Mouse (Mus musculus) cortical plate, adult 2 months (tissue): Measurements from ENCODE around the gene Adam11. TPM values are rescaled to one million over a fixed set of nuclear protein-coding genes. Genes with fewer than 3 reads are reported as not detected.

Experiments used
- H3K27ac ChIP-seq: fragments of 200-500 bp; 2 replicates; pipeline ENCODE4 v1.5.1; 2012; ENCODE audit warnings: low read length, control low read depth, inconsistent platforms; ENCODE audit not compliant: insufficient read depth
- H3K4me1 ChIP-seq: fragments of 200-500 bp; 2 replicates; pipeline ENCODE4 v1.6.1; 2011; ENCODE audit warnings: low read length; ENCODE audit not compliant: control insufficient read depth, insufficient read depth
- H3K4me3 ChIP-seq: fragments of 200-500 bp; 2 replicates; pipeline ENCODE4 v1.5.1; 2011; ENCODE audit warnings: mild to moderate bottlenecking, low read length, control low read depth; ENCODE audit not compliant: insufficient read depth
- CTCF ChIP-seq: fragments of 200-500 bp; IDR thresholded peaks from 2 replicates; pipeline ENCODE4 v1.5.1; 2011; ENCODE audit warnings: mild to moderate bottlenecking, control low read depth, low read length; ENCODE audit not compliant: insufficient read depth; ENCODE audit errors: extremely low read depth
- POLR2A ChIP-seq: fragments of 200-500 bp; IDR thresholded peaks from 2 replicates; pipeline ENCODE4 v1.6.1; 2011; ENCODE audit warnings: mild to moderate bottlenecking, low read length, control low read depth; ENCODE audit not compliant: insufficient read depth; ENCODE audit errors: extremely low read depth
- polyA plus RNA-seq: library from polyadenylated mRNA; depleted of rRNA; stranded (reverse); fragments of >200 nt; gene quantifications from 2 replicates; pipeline ENCODE4 v1.2.3, GENCODE M21; 2012

The Adam11 gene
- polyA plus RNA-seq, 1 experiment: 101 TPM

- H3K4me1 ChIP-seq: peaks cover 2% of the 10 kb centered on the region; the same call in 1 of the 2 replicates
- no peak overlapping the region for H3K4me3 ChIP-seq
- TF ChIP-seq CTCF: no peak
- no peak for TF ChIP-seq POLR2A
- H3K27ac ChIP-seq: no peak overlapping the region
Observed at GRCm38 (mm10) chr11:102738046-102738445, 23.2 kb upstream of the Adam11 start.

- Histone ChIP-seq H3K4me1 (peaks cover 2% of the 10 kb centered on the region; the same call in 1 of the 2 replicates), H3K4me3 (peak overlapping the region; percentile 4; the same call in 1 of the 2 replicates), H3K27ac (no peak overlapping the region)
- TF ChIP-seq CTCF (peak; percentile 77), POLR2A (no peak)
Observed at GRCm38 (mm10) chr11:102739278-102739966, 21.8 kb upstream of the Adam11 start.

GRCm38 (mm10) chr11:102740634-102741033, 20.6 kb upstream of the Adam11 start:
- Histone ChIP-seq H3K4me3 (no peak overlapping the region), H3K4me1 (peaks cover 2% of the 10 kb centered on the region; the same call in 1 of the 2 replicates), H3K27ac (no peak overlapping the region)
- TF ChIP-seq POLR2A (no peak), CTCF (no peak)

GRCm38 (mm10) chr11:102741129-102741950, 19.9 kb upstream of the Adam11 start:
- peaks cover 2% of the 10 kb centered on the region; the same call in 1 of the 2 replicates for H3K4me1 ChIP-seq
- no peak overlapping the region for H3K27ac ChIP-seq
- TF ChIP-seq CTCF (no peak), POLR2A (no peak)
- no peak overlapping the region for H3K4me3 ChIP-seq

- Histone ChIP-seq H3K27ac (no peak overlapping the region), H3K4me3 (no peak overlapping the region), H3K4me1 (peaks cover 2% of the 10 kb centered on the region; the same call in 1 of the 2 replicates)
- TF ChIP-seq CTCF (no peak), POLR2A (no peak)
Observed at GRCm38 (mm10) chr11:102742066-102742465, 19.2 kb upstream of the Adam11 start.

- no peak for TF ChIP-seq POLR2A
- TF ChIP-seq CTCF: no peak
- Histone ChIP-seq H3K27ac (no peak overlapping the region), H3K4me3 (no peak overlapping the region), H3K4me1 (peaks cover 2% of the 10 kb centered on the region; the same call in 1 of the 2 replicates)
Observed at GRCm38 (mm10) chr11:102742843-102743242, 18.4 kb upstream of the Adam11 start.

GRCm38 (mm10) chr11:102744746-102745145, 16.5 kb upstream of the Adam11 start:
- Histone ChIP-seq H3K4me3 (no peak overlapping the region), H3K4me1 (no peaks in the 10 kb centered on the region), H3K27ac (no peak overlapping the region)
- no peak for TF ChIP-seq CTCF
- TF ChIP-seq POLR2A: no peak

GRCm38 (mm10) chr11:102747866-102748265, 13.4 kb upstream of the Adam11 start:
- 0 out of 2 replicates have a peak, but pooled peaks cover 2% of the 10 kb centered on the region for H3K4me1 ChIP-seq
- no peak overlapping the region for H3K4me3 ChIP-seq
- TF ChIP-seq CTCF (no peak), POLR2A (no peak)
- H3K27ac ChIP-seq: no peak overlapping the region

- Histone ChIP-seq H3K27ac (no peak overlapping the region), H3K4me1 (peaks cover 2% of the 10 kb centered on the region; the same call in 1 of the 2 replicates), H3K4me3 (no peak overlapping the region)
- no peak for TF ChIP-seq POLR2A
- TF ChIP-seq CTCF: no peak
Observed at GRCm38 (mm10) chr11:102748381-102748780, 12.9 kb upstream of the Adam11 start.

GRCm38 (mm10) chr11:102749712-102750111, 11.5 kb upstream of the Adam11 start:
- TF ChIP-seq CTCF: no peak
- no peak for TF ChIP-seq POLR2A
- H3K4me1 ChIP-seq: peaks cover 6% of the 10 kb centered on the region
- H3K4me3 ChIP-seq: no peak overlapping the region
- no peak overlapping the region for H3K27ac ChIP-seq
